Mouse (Mus musculus) heart, adult 2 months (tissue): ENCODE measurements around the gene Ror1.

Experiments
- CTCF ChIP-seq: fragments of 200-600 bp; IDR thresholded peaks from 2 replicates; pipeline ENCODE4 v1.8.1; 2022; ENCODE audit warnings: antibody characterized with exemption, mild to moderate bottlenecking, moderate library complexity
- EP300 ChIP-seq: fragments of 200-500 bp; IDR thresholded peaks from 2 replicates; pipeline ENCODE4 v1.6.1; 2011; ENCODE audit warnings: low read depth, low read length, control low read depth; ENCODE audit not compliant: insufficient read depth
- POLR2A ChIP-seq: fragments of 200-500 bp; IDR thresholded peaks from 2 replicates; pipeline ENCODE4 v1.6.1; 2011; ENCODE audit warnings: mild to moderate bottlenecking, low read depth, low read length, control low read depth; ENCODE audit not compliant: insufficient read depth

- TF ChIP-seq EP300 (no peak), CTCF (no peak), POLR2A (no peak)
Measured at GRCm38 (mm10) chr4:100144744-100145143, 49.2 kb downstream of the Ror1 start.
